Mouse (Mus musculus): ENCODE results near the gene Chd5.
A peak's percentile ranks its signal among the peaks of the same experiment; 100 is the strongest.

Gene Chd5

GRCm38 (mm10) chr4:152355672-152356071, 17.2 kb downstream of the Chd5 start:
- DNase-seq: no peak

- DNase-seq: no peak
Measured at GRCm38 (mm10) chr4:152359700-152360099, 21.2 kb downstream of the Chd5 start.

- no peak for DNase-seq
Measured at GRCm38 (mm10) chr4:152360855-152361254, 22.4 kb downstream of the Chd5 start.

- DNase-seq: no peak
Measured at GRCm38 (mm10) chr4:152362180-152362579, 23.7 kb downstream of the Chd5 start.

- no peak for DNase-seq
Measured at GRCm38 (mm10) chr4:152365228-152365627, 26.8 kb downstream of the Chd5 start.

GRCm38 (mm10) chr4:152382528-152383252, 44.2 kb downstream of the Chd5 start:
- DNase-seq: no peak

- peak; percentile 6 for DNase-seq
Measured at GRCm38 (mm10) chr4:152385644-152386043, 47.2 kb downstream of the Chd5 start.

GRCm38 (mm10) chr4:152392192-152392591, 53.7 kb downstream of the Chd5 start:
- DNase-seq: no peak

GRCm38 (mm10) chr4:152392627-152393026, 54.2 kb downstream of the Chd5 start:
- no peak for DNase-seq

GRCm38 (mm10) chr4:152398926-152399325, 60.5 kb downstream of the Chd5 start:
- no peak for DNase-seq

GRCm38 (mm10) chr4:152405143-152405542, 66.7 kb downstream of the Chd5 start:
- DNase-seq: no peak

- no peak for DNase-seq
Measured at GRCm38 (mm10) chr4:152405671-152406201, 67.3 kb downstream of the Chd5 start.

GRCm38 (mm10) chr4:152406531-152406930, 68.1 kb downstream of the Chd5 start:
- no peak for DNase-seq

- DNase-seq: no peak
Measured at GRCm38 (mm10) chr4:152410961-152411360, 72.5 kb downstream of the Chd5 start.

- no peak for DNase-seq
Measured at GRCm38 (mm10) chr4:152412524-152413080, 74.2 kb downstream of the Chd5 start.

- no peak for DNase-seq
Measured at GRCm38 (mm10) chr4:152418229-152419060, 80.0 kb downstream of the Chd5 start.

GRCm38 (mm10) chr4:152423576-152423975, 85.1 kb downstream of the Chd5 start:
- no peak for DNase-seq

GRCm38 (mm10) chr4:152424341-152424740, 85.9 kb downstream of the Chd5 start:
- no peak for DNase-seq

- no peak for DNase-seq
Measured at GRCm38 (mm10) chr4:152424922-152425321, 86.5 kb downstream of the Chd5 start.

- DNase-seq: no peak
Measured at GRCm38 (mm10) chr4:152428259-152428658, 89.8 kb downstream of the Chd5 start.

GRCm38 (mm10) chr4:152432308-152432707, 93.9 kb downstream of the Chd5 start:
- DNase-seq: peak; percentile 24

GRCm38 (mm10) chr4:152434836-152435235, 96.4 kb downstream of the Chd5 start:
- DNase-seq: peak; percentile 60

- peak; percentile 39 for DNase-seq
Measured at GRCm38 (mm10) chr4:152435255-152435654, 96.8 kb downstream of the Chd5 start.
